Mouse (Mus musculus) embryo, embryonic 11.5 days (tissue): ENCODE measurements at regions not wholly inside any gene's neighbourhood (a gene's known extent, or its start where the extent isn't known, plus 50 kb on each side); places are given as distances from the start of the nearest gene placed in this dataset.

Source experiments
- DNase-seq: peaks from one replicate; pipeline ENCODE4 v3.0.0-alpha.2; 2012; ENCODE audit warnings: low read depth, low spot score

GRCm38 (mm10) chr6:143751076-143752070 lies 584.4 kb downstream of the Etnk1 start:
- DNase-seq: no peak

- no peak for DNase-seq
Measured at GRCm38 (mm10) chr6:143757462-143757861, 590.4 kb downstream of the Etnk1 start.

GRCm38 (mm10) chr6:143768115-143768514 lies 601.1 kb downstream of the Etnk1 start:
- no peak for DNase-seq
